Mouse (Mus musculus) cerebellum, adult 18-20 months (tissue): ENCODE results near the gene Olfr12.

Experiments
- DNase-seq, 2 experiments: peaks; one replicate each; pipeline ENCODE4 v3.0.0; 2021

The Olfr12 gene

GRCm38 (mm10) chr1:92617488-92617887 lies at the start of gene Olfr12:
TSS of gene Olfr12 (plus strand) at chr1:92617788.
- no peak for DNase-seq

- no peak for DNase-seq
These were observed 46.6 kb upstream of the Olfr12 start, which contains the start of gene Olfr1413 for GRCm38 (mm10) chr1:92571022-92571421. TSS of gene Olfr1413 (plus strand) at chr1:92571322.

GRCm38 (mm10) chr1:92585479-92585878 lies 32.1 kb upstream of the Olfr12 start, which contains the start of gene Olfr1412:
TSS of gene Olfr1412 (plus strand) at chr1:92585779.
- DNase-seq, result no peak

GRCm38 (mm10) chr1:92594111-92594510 lies 23.5 kb upstream of the Olfr12 start, which contains the start of gene Olfr1411:
TSS of gene Olfr1411 (plus strand) at chr1:92594411.
- no peak for DNase-seq

- no peak for DNase-seq
These were observed 21.6 kb upstream of the Olfr12 start for GRCm38 (mm10) chr1:92596019-92596418.

GRCm38 (mm10) chr1:92605482-92605881 lies 12.1 kb upstream of the Olfr12 start, which contains the start of gene Olfr1410:
TSS of gene Olfr1410 (plus strand) at chr1:92605782.
- no peak for DNase-seq

- no peak for DNase-seq
These were observed 9.9 kb upstream of the Olfr12 start for GRCm38 (mm10) chr1:92607711-92608110.

- peak; percentile 57 to 73 for DNase-seq
These were observed 6.6 kb upstream of the Olfr12 start for GRCm38 (mm10) chr1:92611008-92611407.

GRCm38 (mm10) chr1:92613175-92613574 lies 4.4 kb upstream of the Olfr12 start:
- no peak for DNase-seq

GRCm38 (mm10) chr1:92614516-92614915 lies 3.1 kb upstream of the Olfr12 start:
- DNase-seq, result no peak

- DNase-seq, result no peak
These were observed 1.5 kb upstream of the Olfr12 start for GRCm38 (mm10) chr1:92616046-92616445.

- DNase-seq, result no peak
These were observed 772 bp downstream of the Olfr12 start for GRCm38 (mm10) chr1:92618360-92618759.

- no peak for DNase-seq
These were observed 10.6 kb downstream of the Olfr12 start for GRCm38 (mm10) chr1:92628227-92628626.

- DNase-seq, result no peak
These were observed 14.6 kb downstream of the Olfr12 start for GRCm38 (mm10) chr1:92632196-92632595.

GRCm38 (mm10) chr1:92632948-92633347 lies 15.4 kb downstream of the Olfr12 start:
- DNase-seq, result no peak

- no peak for DNase-seq
These were observed 16.1 kb downstream of the Olfr12 start for GRCm38 (mm10) chr1:92633726-92634125.

GRCm38 (mm10) chr1:92634569-92634968 lies 17.0 kb downstream of the Olfr12 start:
- DNase-seq, result no peak

- no peak for DNase-seq
These were observed 17.5 kb downstream of the Olfr12 start for GRCm38 (mm10) chr1:92634976-92635599.

GRCm38 (mm10) chr1:92636015-92636414 lies 18.4 kb downstream of the Olfr12 start:
- DNase-seq, result no peak

GRCm38 (mm10) chr1:92636676-92637075 lies 19.1 kb downstream of the Olfr12 start:
- DNase-seq, result no peak

GRCm38 (mm10) chr1:92637501-92638172 lies 20.0 kb downstream of the Olfr12 start:
- DNase-seq, result no peak

GRCm38 (mm10) chr1:92638181-92638580 lies 20.6 kb downstream of the Olfr12 start:
- DNase-seq, result no peak

- DNase-seq, result no peak
These were observed 21.1 kb downstream of the Olfr12 start for GRCm38 (mm10) chr1:92638736-92639135.

- no peak for DNase-seq
These were observed 22.8 kb downstream of the Olfr12 start for GRCm38 (mm10) chr1:92640393-92640792.
